Mouse (Mus musculus) heart, embryonic 12.5 days (tissue): ENCODE results near the gene Usp53. TPM values are rescaled to one million over a fixed set of nuclear protein-coding genes. Genes with fewer than 3 reads are reported as not detected.

ENCODE experiments used
- ATAC-seq: fragments of 200-750 bp; cut with Nextera tagmentation; 2 replicates; pipeline ENCODE4 v1.8.0; 2017; ENCODE audit warnings: moderate TSS enrichment, moderate library complexity; ENCODE audit not compliant: insufficient number of reproducible peaks, low FRiP score
- H3K27ac ChIP-seq: fragments of 300-500 bp; sonication (generic); 2 replicates; pipeline ENCODE4 v1.5.1; 2016; ENCODE audit warnings: mild to moderate bottlenecking, moderate library complexity; ENCODE audit not compliant: poor library complexity, severe bottlenecking
- H3K27me3 ChIP-seq: fragments of 300-500 bp; sonication (generic); replicated peaks from 2 replicates; pipeline ENCODE4 v1.6.1; 2016; ENCODE audit warnings: mild to moderate bottlenecking, moderate library complexity
- H3K36me3 ChIP-seq: fragments of 300-500 bp; sonication (generic); 2 replicates; pipeline ENCODE4 v1.6.1; 2016; ENCODE audit warnings: mild to moderate bottlenecking, moderate library complexity
- H3K4me1 ChIP-seq: fragments of 300-500 bp; sonication (generic); replicated peaks from 2 replicates; pipeline ENCODE4 v1.6.1; 2016; ENCODE audit warnings: mild to moderate bottlenecking
- H3K4me2 ChIP-seq: fragments of 300-500 bp; sonication (generic); 2 replicates; pipeline ENCODE4 v1.6.1; 2016; ENCODE audit warnings: mild to moderate bottlenecking, moderate library complexity
- H3K4me3 ChIP-seq: fragments of 300-500 bp; sonication (generic); 2 replicates; pipeline ENCODE4 v1.5.1; 2016; ENCODE audit warnings: mild to moderate bottlenecking
- H3K9ac ChIP-seq: fragments of 300-500 bp; sonication (generic); 2 replicates; pipeline ENCODE4 v1.6.1; 2016; ENCODE audit warnings: mild to moderate bottlenecking, moderate library complexity
- H3K9me3 ChIP-seq: fragments of 300-500 bp; sonication (generic); replicated peaks from 2 replicates; pipeline ENCODE4 v1.6.1; 2016; ENCODE audit warnings: mild to moderate bottlenecking, moderate library complexity
- WGBS: fragments of 180-500 bp; shearing (Covaris S2); methylation state at CpG from one replicate; pipeline ENCODE4 v1.1.7; 2016; 5-methylcytosine and 5-hydroxymethylcytosine counted together
- polyA plus RNA-seq: library from polyadenylated mRNA; unstranded; fragments of >200 nt; fragmentation: Nextera tagmentation; extraction: Ambion mirVana; gene quantifications from 2 replicates; pipeline ENCODE4 v1.2.1, GENCODE M21; 2016

Gene Usp53
- polyA plus RNA-seq, 1 experiment from 2014 or later, result 7.9 TPM

DNA sequence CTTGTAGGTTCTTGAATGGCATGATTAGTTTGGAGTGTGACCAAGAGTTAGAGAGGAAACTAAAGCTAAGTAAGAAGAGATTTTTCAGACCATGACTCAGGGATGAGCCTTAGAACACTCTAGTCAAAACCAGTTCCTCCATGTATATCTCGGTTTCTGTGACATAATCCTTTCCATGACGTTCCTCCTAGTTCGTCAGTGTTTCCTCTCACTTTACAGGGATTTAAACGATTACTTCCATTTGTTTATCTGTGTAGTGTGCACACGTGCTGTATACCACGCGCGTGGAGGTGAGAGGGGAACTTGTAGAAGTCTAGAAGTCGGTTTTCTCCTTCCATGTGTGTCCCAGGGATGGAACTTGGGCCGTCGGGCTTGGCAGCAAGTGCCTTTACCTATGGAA, 2.6 kb upstream of the Usp53 start:
- Histone ChIP-seq H3K9me3 (no peaks in the 10 kb centered on the region), H3K4me3 (no peak overlapping the region), H3K4me1 (peaks cover 31% of the 10 kb centered on the region), H3K27ac (peak overlapping the region; percentile 78), H3K9ac (no peak overlapping the region), H3K27me3 (no peaks in the 10 kb centered on the region), H3K36me3 (no peaks in the 10 kb centered on the region), H3K4me2 (no peak overlapping the region)
- WGBS, result 63% methylated on average over 11 of the region's 11 CpGs
- ATAC-seq, result no peak

DNA sequence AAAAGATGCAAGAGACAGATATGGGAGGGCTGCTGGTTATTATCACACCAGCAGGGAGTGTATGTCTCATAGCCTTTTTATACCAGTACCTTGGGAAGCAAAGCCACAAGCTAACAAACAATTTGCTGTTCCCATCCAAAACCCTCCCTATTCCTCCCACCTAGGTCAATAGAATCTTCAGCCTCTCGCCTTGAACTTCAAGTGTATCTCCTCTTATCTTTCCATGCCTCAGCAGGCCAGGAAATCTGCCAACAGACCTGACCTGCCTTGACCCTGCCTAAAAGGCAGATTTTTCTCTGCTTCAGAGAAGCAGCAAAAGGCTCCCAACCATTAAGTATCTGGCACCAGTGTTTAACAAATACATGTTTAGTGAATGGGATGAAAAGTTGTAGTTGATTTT, 2.1 kb upstream of the Usp53 start:
- H3K9ac ChIP-seq, result no peak overlapping the region
- peak overlapping the region; percentile 78 for H3K27ac ChIP-seq
- H3K36me3 ChIP-seq, result no peaks in the 10 kb centered on the region
- no peak overlapping the region for H3K4me3 ChIP-seq
- H3K9me3 ChIP-seq, result no peaks in the 10 kb centered on the region
- H3K4me2 ChIP-seq, result peak overlapping the region; percentile 26; the same call in 1 of the 2 replicates
- no peak for ATAC-seq
- WGBS, result 7% methylated on average over 1 of the region's 1 CpGs
- H3K4me1 ChIP-seq, result peaks cover 31% of the 10 kb centered on the region
- H3K27me3 ChIP-seq, result no peaks in the 10 kb centered on the region

DNA sequence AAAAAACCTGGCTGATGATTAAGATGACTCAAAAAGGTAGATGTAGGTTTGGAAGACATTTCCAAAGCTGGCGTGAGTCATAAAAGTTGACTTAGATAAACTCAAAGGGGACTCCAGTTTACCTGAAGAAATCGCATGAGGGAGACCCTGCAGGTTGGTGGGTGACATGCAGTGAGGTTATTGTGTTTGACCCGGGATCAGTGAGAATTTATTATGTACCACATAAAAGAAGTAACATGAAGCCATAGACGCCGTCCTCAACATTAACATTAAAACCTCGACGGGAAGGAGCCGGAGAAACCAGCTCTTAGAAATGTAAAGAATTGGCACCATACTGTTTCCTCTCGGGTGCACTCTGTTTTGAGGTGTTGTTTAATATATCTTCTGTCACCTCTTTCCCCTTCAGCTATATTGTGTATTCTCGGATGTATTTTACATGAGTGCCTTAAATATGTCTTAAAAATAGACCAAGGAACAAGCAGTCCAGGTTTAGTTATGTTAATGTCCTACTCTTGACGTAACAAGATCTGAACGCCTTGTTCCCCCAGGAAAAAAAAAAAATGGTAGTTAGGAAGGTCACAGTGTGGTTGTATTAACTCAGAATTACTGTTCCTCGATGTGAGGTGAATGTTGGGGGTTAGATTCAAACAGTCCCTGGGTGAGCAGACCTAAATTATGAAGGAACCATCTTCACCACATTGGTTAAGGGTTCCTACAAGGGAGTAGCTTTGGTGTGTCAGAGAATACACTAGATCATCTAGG, 1.1 kb upstream of the Usp53 start:
- no peaks in the 10 kb centered on the region for H3K36me3 ChIP-seq
- peak overlapping the region; percentile 97 for H3K27ac ChIP-seq
- 19% methylated on average over 13 of the region's 13 CpGs for WGBS
- H3K9ac ChIP-seq, result peak overlapping the region; percentile 93
- ATAC-seq, result no peak
- H3K4me3 ChIP-seq, result peak overlapping the region; percentile 88
- H3K27me3 ChIP-seq, result no peaks in the 10 kb centered on the region
- no peaks in the 10 kb centered on the region for H3K9me3 ChIP-seq
- H3K4me1 ChIP-seq, result peaks cover 31% of the 10 kb centered on the region
- peak overlapping the region; percentile 88 for H3K4me2 ChIP-seq

GRCm38 (mm10) chr3:122983849-122984248, 461 bp downstream of the Usp53 start:
- Histone ChIP-seq H3K27ac (peak overlapping the region; percentile 97), H3K4me1 (peaks cover 28% of the 10 kb centered on the region), H3K4me3 (peak overlapping the region; percentile 88), H3K9me3 (no peaks in the 10 kb centered on the region), H3K36me3 (peaks cover 3% of the 10 kb centered on the region), H3K9ac (peak overlapping the region; percentile 86), H3K4me2 (peak overlapping the region; percentile 88), H3K27me3 (no peaks in the 10 kb centered on the region)
- under 1% methylated on average over 30 of the region's 30 CpGs for WGBS
- no peak; the same call in 1 of the 2 replicates for ATAC-seq

- Histone ChIP-seq H3K9ac (no peak overlapping the region), H3K4me1 (peaks cover 20% of the 10 kb centered on the region), H3K27ac (no peak overlapping the region), H3K4me3 (no peak overlapping the region), H3K4me2 (no peak overlapping the region), H3K9me3 (no peaks in the 10 kb centered on the region), H3K36me3 (peaks cover 4% of the 10 kb centered on the region), H3K27me3 (no peaks in the 10 kb centered on the region)
- 79% methylated on average over 1 of the region's 1 CpGs for WGBS
- ATAC-seq, result no peak
These were observed 8.3 kb downstream of the Usp53 start for GRCm38 (mm10) chr3:122975964-122976363.

GRCm38 (mm10) chr3:122975363-122975762, 8.9 kb downstream of the Usp53 start:
- H3K9me3 ChIP-seq, result no peaks in the 10 kb centered on the region
- ATAC-seq, result no peak
- H3K4me3 ChIP-seq, result no peak overlapping the region
- H3K36me3 ChIP-seq, result peaks cover 4% of the 10 kb centered on the region
- peaks cover 20% of the 10 kb centered on the region for H3K4me1 ChIP-seq
- no peaks in the 10 kb centered on the region for H3K27me3 ChIP-seq
- no peak overlapping the region for H3K9ac ChIP-seq
- H3K27ac ChIP-seq, result no peak overlapping the region
- 70% methylated on average over 4 of the region's 4 CpGs for WGBS
- no peak overlapping the region for H3K4me2 ChIP-seq

DNA sequence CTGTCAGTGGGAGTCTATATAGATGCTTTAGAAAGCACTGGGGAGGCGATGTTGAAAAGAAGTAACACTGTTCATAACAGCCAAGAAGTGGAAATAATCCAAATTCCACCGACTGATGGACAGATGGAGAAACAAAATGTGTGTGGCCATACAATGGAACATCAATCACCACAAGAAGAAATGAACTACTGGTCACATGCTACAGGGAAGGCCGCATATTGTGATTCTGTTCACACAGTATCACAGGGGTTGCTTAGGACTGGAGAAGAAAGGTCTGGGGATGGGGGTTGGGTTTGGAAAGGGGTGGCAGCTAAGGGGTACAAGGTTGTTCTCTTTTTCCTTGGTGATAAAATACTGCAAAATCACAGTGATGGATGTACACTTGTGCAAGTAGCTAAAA, 9.5 kb downstream of the Usp53 start:
- H3K27me3 ChIP-seq, result no peaks in the 10 kb centered on the region
- H3K27ac ChIP-seq, result no peak overlapping the region
- peaks cover 4% of the 10 kb centered on the region for H3K36me3 ChIP-seq
- no peak for ATAC-seq
- peaks cover 20% of the 10 kb centered on the region for H3K4me1 ChIP-seq
- WGBS, result 79% methylated on average over 3 of the region's 3 CpGs
- H3K9me3 ChIP-seq, result no peaks in the 10 kb centered on the region
- H3K4me3 ChIP-seq, result no peak overlapping the region
- H3K9ac ChIP-seq, result no peak overlapping the region
- no peak overlapping the region for H3K4me2 ChIP-seq

DNA sequence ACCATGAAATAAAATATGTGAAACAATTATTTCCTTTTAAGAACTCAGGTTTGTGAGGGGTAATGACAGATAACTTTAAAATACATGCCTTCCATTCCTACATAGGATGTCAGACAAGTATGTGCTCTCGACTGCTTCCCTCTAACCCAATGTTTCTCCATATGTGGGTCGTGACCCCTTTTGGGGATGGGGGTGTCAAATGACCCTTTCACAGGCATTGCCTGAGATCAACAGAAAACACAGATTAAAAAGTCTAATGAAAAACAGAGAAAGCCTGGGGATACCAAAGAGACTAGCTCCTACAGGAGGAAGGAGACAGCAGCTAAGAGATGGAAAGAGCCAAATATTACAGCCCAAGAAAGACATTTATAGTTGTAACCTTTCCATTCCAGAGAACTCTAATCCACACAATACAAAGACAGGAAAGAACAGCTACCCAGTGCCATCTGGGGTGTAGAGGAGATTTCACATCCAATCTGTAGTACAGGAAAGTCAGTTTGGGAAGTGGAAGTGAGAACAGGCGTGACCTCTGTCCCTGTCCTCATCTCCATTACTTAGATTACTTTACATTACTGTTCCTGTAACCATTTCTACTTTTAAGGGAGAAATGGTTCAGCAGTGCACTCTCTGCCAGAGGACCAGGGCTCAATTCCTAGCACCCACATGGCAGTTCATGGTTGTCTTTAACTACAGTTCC, 12.0 kb downstream of the Usp53 start:
- WGBS, result 79% methylated on average over 3 of the region's 3 CpGs
- no peak overlapping the region for H3K27ac ChIP-seq
- ATAC-seq, result no peak
- H3K4me3 ChIP-seq, result no peak overlapping the region
- no peak overlapping the region for H3K9ac ChIP-seq
- H3K36me3 ChIP-seq, result peaks cover 9% of the 10 kb centered on the region
- H3K9me3 ChIP-seq, result no peaks in the 10 kb centered on the region
- H3K4me2 ChIP-seq, result no peak overlapping the region
- no peaks in the 10 kb centered on the region for H3K27me3 ChIP-seq
- H3K4me1 ChIP-seq, result peaks cover 20% of the 10 kb centered on the region

GRCm38 (mm10) chr3:122968391-122968790, 15.9 kb downstream of the Usp53 start:
- peaks cover 15% of the 10 kb centered on the region for H3K36me3 ChIP-seq
- WGBS, result 89% methylated on average over 9 of the region's 9 CpGs
- H3K4me3 ChIP-seq, result no peak overlapping the region
- ATAC-seq, result no peak
- H3K9me3 ChIP-seq, result no peaks in the 10 kb centered on the region
- H3K4me2 ChIP-seq, result no peak overlapping the region
- H3K27ac ChIP-seq, result no peak overlapping the region
- H3K4me1 ChIP-seq, result peaks cover under 1% of the 10 kb centered on the region; the same call in 1 of the 2 replicates
- no peak overlapping the region for H3K9ac ChIP-seq
- no peaks in the 10 kb centered on the region for H3K27me3 ChIP-seq

DNA sequence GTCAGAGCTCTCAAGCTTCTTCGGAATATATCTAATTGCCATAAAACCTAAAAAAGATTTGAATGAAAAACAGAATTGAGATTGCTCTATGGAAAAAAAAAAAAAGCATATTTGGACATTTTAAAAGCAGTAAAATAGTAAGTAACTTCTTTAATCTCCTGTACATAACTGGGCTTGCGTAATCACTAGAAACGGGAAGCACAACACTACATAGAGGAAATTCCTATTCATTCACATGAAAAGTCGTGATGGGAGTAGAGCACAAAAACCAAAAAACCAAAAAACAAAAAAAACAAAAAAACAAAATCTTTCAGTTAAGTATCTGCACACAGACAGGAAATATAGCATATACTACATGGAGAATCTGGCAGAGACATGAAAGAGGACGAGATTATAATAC, 20.0 kb downstream of the Usp53 start:
- Histone ChIP-seq H3K4me2 (no peak overlapping the region), H3K4me3 (no peak overlapping the region)
- 84% methylated on average over 5 of the region's 5 CpGs for WGBS

GRCm38 (mm10) chr3:122950129-122950528, 34.2 kb downstream of the Usp53 start:
- no peak overlapping the region for H3K9ac ChIP-seq
- H3K27me3 ChIP-seq, result no peaks in the 10 kb centered on the region
- no peak overlapping the region for H3K27ac ChIP-seq
- H3K4me3 ChIP-seq, result no peak overlapping the region
- H3K36me3 ChIP-seq, result peaks cover 30% of the 10 kb centered on the region
- H3K4me1 ChIP-seq, result no peaks in the 10 kb centered on the region
- 79% methylated on average over 2 of the region's 2 CpGs for WGBS
- H3K4me2 ChIP-seq, result no peak overlapping the region
- H3K9me3 ChIP-seq, result no peaks in the 10 kb centered on the region
- ATAC-seq, result no peak

More for the DNA sequence above, 20.0 kb downstream of the Usp53 start:
- no peaks in the 10 kb centered on the region for H3K9me3 ChIP-seq
- no peaks in the 10 kb centered on the region for H3K27me3 ChIP-seq
- no peak overlapping the region for H3K9ac ChIP-seq
- no peak overlapping the region for H3K27ac ChIP-seq
- H3K4me1 ChIP-seq, result no peaks in the 10 kb centered on the region
- no peak for ATAC-seq
- H3K36me3 ChIP-seq, result peaks cover 40% of the 10 kb centered on the region
